Mouse (Mus musculus) adrenal gland, adult 18-20 months (tissue): ENCODE results near the gene Nf2. TPM values are rescaled to one million over a fixed set of nuclear protein-coding genes. Genes with fewer than 3 reads are reported as not detected.

ENCODE experiments used
- DNase-seq, 2 experiments: peaks; one replicate each; pipeline ENCODE4 v3.0.0; 2021 to 2022; ENCODE audit warnings: low spot score in 2 of 2
- total RNA-seq, 2 experiments: library from RNA; stranded (reverse); gene quantifications; 1 replicate in 1 of 2; 2 replicates in 1 of 2; pipeline ENCODE4 v1.2.3; 2021

The Nf2 gene
- total RNA-seq, 2 experiments from 2014 or later = 63.4 to 136 TPM

GRCm38 (mm10) chr11:4754036-4754435 is 95.3 kb downstream of the Nf2 start:
- DNase-seq = no peak

GRCm38 (mm10) chr11:4752836-4753235 is 96.5 kb downstream of the Nf2 start:
- no peak for DNase-seq

GRCm38 (mm10) chr11:4750263-4750662 is 99.1 kb downstream of the Nf2 start:
- peak; percentile 55 to 66 for DNase-seq

- DNase-seq = no peak
Observed at GRCm38 (mm10) chr11:4747285-4747684, 102.1 kb downstream of the Nf2 start.

GRCm38 (mm10) chr11:4746733-4747132 is 102.6 kb downstream of the Nf2 start, which contains the start of gene Cabp7:
Gene Cabp7, minus strand, starts transcription at chr11:4746778.
- DNase-seq = no peak

GRCm38 (mm10) chr11:4745969-4746368 is 103.4 kb downstream of the Nf2 start:
- no peak for DNase-seq

GRCm38 (mm10) chr11:4744691-4745090 is 104.6 kb downstream of the Nf2 start:
- DNase-seq = no peak

- DNase-seq = no peak
Observed at GRCm38 (mm10) chr11:4740785-4741184, 108.6 kb downstream of the Nf2 start.

GRCm38 (mm10) chr11:4738719-4739118 is 110.6 kb downstream of the Nf2 start:
- no peak for DNase-seq

- DNase-seq = no peak
Observed at GRCm38 (mm10) chr11:4737682-4738081, 111.7 kb downstream of the Nf2 start.

GRCm38 (mm10) chr11:4736355-4736754 is 113.0 kb downstream of the Nf2 start:
- DNase-seq = no peak

GRCm38 (mm10) chr11:4734179-4734578 is 115.2 kb downstream of the Nf2 start:
- no peak for DNase-seq

- DNase-seq = no peak
Observed at GRCm38 (mm10) chr11:4731781-4732180, 117.6 kb downstream of the Nf2 start.

- DNase-seq = no peak
Observed at GRCm38 (mm10) chr11:4730913-4731312, 118.4 kb downstream of the Nf2 start.

- no peak for DNase-seq
Observed at GRCm38 (mm10) chr11:4730096-4730495, 119.2 kb downstream of the Nf2 start.

- DNase-seq = peak; percentile 55 to 70
Observed at GRCm38 (mm10) chr11:4729603-4730002, 119.7 kb downstream of the Nf2 start.

- DNase-seq = no peak
Observed at GRCm38 (mm10) chr11:4721728-4722127, 127.6 kb downstream of the Nf2 start.

- no peak for DNase-seq
Observed at GRCm38 (mm10) chr11:4720900-4721580, 128.3 kb downstream of the Nf2 start.

GRCm38 (mm10) chr11:4720393-4720792 is 128.9 kb downstream of the Nf2 start:
- no peak for DNase-seq

GRCm38 (mm10) chr11:4719961-4720360 is 129.4 kb downstream of the Nf2 start:
- DNase-seq = peak in 1 of 2 experiments; percentile 46

- DNase-seq = peak in 1 of 2 experiments; percentile 35
Observed at GRCm38 (mm10) chr11:4718548-4718947, 130.8 kb downstream of the Nf2 start.

GRCm38 (mm10) chr11:4716530-4717236 is 132.7 kb downstream of the Nf2 start:
- DNase-seq = no peak
